Mouse (Mus musculus): Measurements from ENCODE around the gene Cnbd2.

GRCm38 (mm10) chr2:156313153-156313552 is 1.1 kb downstream of the Cnbd2 start:
- TF ChIP-seq CTCF (conservative IDR thresholded peaks at IDR 0.05 in 1 of 2, IDR thresholded peaks at IDR 0.05 in 1 of 2; ENCODE audit: low read depth in 2 of 2, low read length in 2 of 2) (peak in 1 of 2 experiments; percentile 60; a peak in 2 of 4 replicates), MAX (IDR thresholded peaks at IDR 0.05; ENCODE audit: low read length) (no peak), ZC3H11A (IDR thresholded peaks at IDR 0.05; ENCODE audit: low read depth, low read length) (no peak), SMC3 (IDR thresholded peaks at IDR 0.05; ENCODE audit: low read depth, low read length) (0 out of 2 replicates have a peak, but pooled peaks have one; percentile 8), CHD2 (IDR thresholded peaks at IDR 0.05; ENCODE audit: low read length) (no peak), NELFE (IDR thresholded peaks at IDR 0.05; ENCODE audit: low read depth, low read length) (no peak), POLR2A (IDR thresholded peaks at IDR 0.05; ENCODE audit: low read depth, low read length) (no peak)
